Mouse (Mus musculus) splenic B cell, adult 2 months (primary cell): ENCODE data around the gene Atxn2.
"Not testable (repeated sequence)": the region's sequence is repeated elsewhere in the genome, so short reads cannot be mapped to it uniquely, and the experiment has no call there.

Experiments
- DNase-seq: peaks from one replicate; pipeline ENCODE4 v3.0.0-alpha.2; 2011; ENCODE audit warnings: low read depth, low spot score
- H3K27me3 ChIP-seq: 2 replicates; pipeline ENCODE4 v1.6.1; 2012; ENCODE audit warnings: mild to moderate bottlenecking, low read length, moderate library complexity, mixed read lengths; ENCODE audit not compliant: control insufficient read depth, poor library complexity, insufficient read depth, severe bottlenecking
- H3K36me3 ChIP-seq: 2 replicates; pipeline ENCODE4 v1.6.1; 2012; ENCODE audit warnings: mild to moderate bottlenecking, low read length, moderate library complexity, mixed read lengths; ENCODE audit not compliant: control insufficient read depth, poor library complexity, insufficient read depth, severe bottlenecking

Gene Atxn2

GRCm38 (mm10) chr5:121721841-121722240 lies 10.7 kb downstream of the Atxn2 start:
- H3K27me3 ChIP-seq, result no peaks in the 10 kb centered on the region
- no peaks in the 10 kb centered on the region for H3K36me3 ChIP-seq
- no peak for DNase-seq

- H3K27me3 ChIP-seq, result no peaks in the 10 kb centered on the region
- H3K36me3 ChIP-seq, result no peaks in the 10 kb centered on the region
- DNase-seq, result no peak
Observed at GRCm38 (mm10) chr5:121724678-121725077, 13.5 kb downstream of the Atxn2 start.

GRCm38 (mm10) chr5:121730057-121730456 lies 18.9 kb downstream of the Atxn2 start:
- H3K27me3 ChIP-seq, result no peaks in the 10 kb centered on the region
- DNase-seq, result no peak
- H3K36me3 ChIP-seq, result no peaks in the 10 kb centered on the region; the same call in 1 of the 2 replicates

GRCm38 (mm10) chr5:121736641-121737040 lies 25.5 kb downstream of the Atxn2 start:
- DNase-seq, result no peak
- Histone ChIP-seq H3K36me3 (no peaks in the 10 kb centered on the region; the same call in 1 of the 2 replicates), H3K27me3 (no peaks in the 10 kb centered on the region)

GRCm38 (mm10) chr5:121738162-121738561 lies 27.0 kb downstream of the Atxn2 start:
- not testable (repeated sequence) for H3K36me3 ChIP-seq, H3K27me3 ChIP-seq, DNase-seq

GRCm38 (mm10) chr5:121738576-121739191 lies 27.5 kb downstream of the Atxn2 start:
- Histone ChIP-seq H3K36me3 (no peaks in the 10 kb centered on the region; the same call in 1 of the 2 replicates), H3K27me3 (no peaks in the 10 kb centered on the region)
- DNase-seq, result no peak

GRCm38 (mm10) chr5:121740516-121740915 lies 29.4 kb downstream of the Atxn2 start:
- Histone ChIP-seq H3K27me3 (no peaks in the 10 kb centered on the region), H3K36me3 (no peaks in the 10 kb centered on the region)
- DNase-seq, result no peak

- no peak for DNase-seq
- H3K27me3 ChIP-seq, result no peaks in the 10 kb centered on the region
- 0 out of 2 replicates have a peak, but pooled peaks cover 2% of the 10 kb centered on the region for H3K36me3 ChIP-seq
Observed at GRCm38 (mm10) chr5:121742915-121743314, 31.8 kb downstream of the Atxn2 start.

GRCm38 (mm10) chr5:121747884-121748594 lies 36.9 kb downstream of the Atxn2 start:
- H3K36me3 ChIP-seq, DNase-seq, H3K27me3 ChIP-seq: not testable (repeated sequence)

- H3K36me3 ChIP-seq, result 0 out of 2 replicates have a peak, but pooled peaks cover 2% of the 10 kb centered on the region
- no peaks in the 10 kb centered on the region for H3K27me3 ChIP-seq
- no peak for DNase-seq
Observed at GRCm38 (mm10) chr5:121749633-121750032, 38.5 kb downstream of the Atxn2 start.

- Histone ChIP-seq H3K36me3 (no peaks in the 10 kb centered on the region; the same call in none of the 2 replicates), H3K27me3 (no peaks in the 10 kb centered on the region)
- no peak for DNase-seq
Observed at GRCm38 (mm10) chr5:121757900-121758299, 46.8 kb downstream of the Atxn2 start.

GRCm38 (mm10) chr5:121758341-121758740 lies 47.2 kb downstream of the Atxn2 start:
- Histone ChIP-seq H3K36me3 (no peaks in the 10 kb centered on the region; the same call in none of the 2 replicates), H3K27me3 (no peaks in the 10 kb centered on the region)
- DNase-seq, result no peak

GRCm38 (mm10) chr5:121759921-121760320 lies 48.8 kb downstream of the Atxn2 start:
- Histone ChIP-seq H3K36me3 (no peaks in the 10 kb centered on the region; the same call in none of the 2 replicates), H3K27me3 (no peaks in the 10 kb centered on the region)
- no peak for DNase-seq

- Histone ChIP-seq H3K36me3 (no peaks in the 10 kb centered on the region; the same call in none of the 2 replicates), H3K27me3 (no peaks in the 10 kb centered on the region)
- DNase-seq, result no peak
Observed at GRCm38 (mm10) chr5:121761459-121761858, 50.3 kb downstream of the Atxn2 start.

GRCm38 (mm10) chr5:121762949-121763348 lies 51.8 kb downstream of the Atxn2 start:
- DNase-seq, result no peak
- Histone ChIP-seq H3K27me3 (no peaks in the 10 kb centered on the region), H3K36me3 (no peaks in the 10 kb centered on the region; the same call in none of the 2 replicates)
